Mouse (Mus musculus) megakaryocyte, embryonic 14.5 days (primary cell): ENCODE data around the gene B4galnt4.

Experiments used
- FLI1 ChIP-seq: IDR thresholded peaks from 2 replicates; pipeline ENCODE4 v1.6.1; 2012; ENCODE audit warnings: low read length, inconsistent platforms, mixed read lengths
- GATA1 ChIP-seq: IDR thresholded peaks from 3 replicates; pipeline ENCODE4 v1.6.1; 2012; ENCODE audit warnings: mixed read lengths, low read length, inconsistent platforms, borderline replicate concordance

DNA sequence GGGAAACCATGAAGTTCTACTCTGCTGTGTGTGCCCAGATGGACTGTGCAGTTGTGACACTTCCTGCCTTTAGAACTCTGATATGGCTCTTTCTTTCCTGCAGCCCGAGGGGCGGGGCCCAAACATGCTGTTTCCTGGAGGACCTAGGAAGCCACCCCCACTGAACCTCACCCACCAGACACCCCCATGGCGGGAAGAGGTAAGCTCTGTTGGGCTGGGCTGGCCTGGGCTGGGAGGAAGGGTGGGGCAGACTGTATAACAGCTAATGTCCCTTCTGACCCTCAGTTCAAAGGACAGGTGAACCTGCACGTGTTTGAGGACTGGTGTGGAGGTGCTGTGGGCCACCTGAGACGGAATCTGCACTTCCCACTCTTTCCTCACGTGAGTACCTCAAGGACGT, 3.3 kb downstream of the B4galnt4 start:
- TF ChIP-seq GATA1 = no peak
- TF ChIP-seq FLI1 = no peak
